Mouse (Mus musculus) G1E-ER4 (cell line): ENCODE results near the gene Egfr. TPM values are rescaled to one million over a fixed set of nuclear protein-coding genes. Genes with fewer than 3 reads are reported as not detected.

ENCODE experiments used
- GATA1 ChIP-seq: IDR thresholded peaks from one replicate; pipeline ENCODE4 v1.8.0; 2012; ENCODE audit warnings: low read length, inconsistent platforms
- polyA plus RNA-seq: library from polyadenylated mRNA; stranded (reverse); fragments of >175 nt; gene quantifications from 2 replicates; pipeline ENCODE4 v1.2.3, GENCODE M21; 2012

Egfr gene
- polyA plus RNA-seq, 1 experiment, result not detected

GRCm38 (mm10) chr11:16941973-16942452 lies 190.0 kb downstream of the Egfr start:
- no peak for TF ChIP-seq GATA1

- TF ChIP-seq GATA1, result no peak
These were observed 191.0 kb downstream of the Egfr start for GRCm38 (mm10) chr11:16943016-16943415.

GRCm38 (mm10) chr11:16948756-16949155 lies 196.8 kb downstream of the Egfr start:
- no peak for TF ChIP-seq GATA1

GRCm38 (mm10) chr11:16950226-16950975 lies 198.4 kb downstream of the Egfr start:
- TF ChIP-seq GATA1, result no peak

- no peak for TF ChIP-seq GATA1
These were observed 199.2 kb downstream of the Egfr start, which contains the start of gene Fbxo48 for GRCm38 (mm10) chr11:16950976-16951760. Gene Fbxo48, plus strand, starts transcription at chr11:16951375.

GRCm38 (mm10) chr11:16951761-16952010 lies 199.7 kb downstream of the Egfr start:
- no peak for TF ChIP-seq GATA1

GRCm38 (mm10) chr11:16956115-16956862 lies 204.3 kb downstream of the Egfr start:
- TF ChIP-seq GATA1, result no peak

GRCm38 (mm10) chr11:16957030-16957429 lies 205.0 kb downstream of the Egfr start:
- TF ChIP-seq GATA1, result no peak

GRCm38 (mm10) chr11:16958520-16958919 lies 206.5 kb downstream of the Egfr start:
- TF ChIP-seq GATA1, result peak; percentile 44

Other genes with a start within 250 kb of the Egfr start
- gene Sec61g, start 243.7 kb upstream of the Egfr start, polyA plus RNA-seq, result 4.5 and 7.6 TPM in 2 replicates
- gene Fbxo48, start 199.2 kb downstream of the Egfr start, polyA plus RNA-seq, result 0.84 and 1.1 TPM in 2 replicates